Mouse (Mus musculus) heart, postnatal 0 days (tissue): ENCODE results near the gene Rbms3.

ENCODE experiments used
- CTCF ChIP-seq: IDR thresholded peaks from 2 replicates; pipeline ENCODE4 v1.5.1; 2016; ENCODE audit warnings: antibody characterized with exemption, control low read depth, low read depth
- EP300 ChIP-seq: IDR thresholded peaks from 2 replicates; pipeline ENCODE4 v1.6.1; 2016; ENCODE audit warnings: antibody characterized with exemption, low read depth

DNA sequence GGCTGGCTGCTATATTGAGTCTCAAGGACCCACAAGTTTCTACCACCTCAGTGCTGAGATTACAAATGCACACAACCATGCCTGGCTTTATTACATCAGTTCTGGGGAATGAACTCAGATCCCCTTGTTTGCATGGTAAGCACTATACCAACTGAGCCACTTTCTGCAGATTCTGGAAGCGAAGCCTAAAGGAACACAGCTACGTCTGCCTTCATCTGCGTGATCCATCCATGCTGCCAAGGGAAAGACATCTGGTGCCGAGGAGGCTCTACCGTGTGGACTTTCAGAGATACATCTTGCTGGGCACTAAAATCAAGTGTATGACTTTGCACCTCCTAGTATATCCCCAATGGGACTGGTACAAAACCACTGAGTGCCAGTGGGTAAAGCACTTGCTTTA lies 1010.8 kb downstream of the Rbms3 start:
- TF ChIP-seq CTCF (no peak), EP300 (no peak)
